Mouse (Mus musculus): Measurements from ENCODE around the gene Tmem106a.

- no peak for TF ChIP-seq CTCF (IDR thresholded peaks at IDR 0.05; ENCODE audit: extremely low read depth, insufficient read length, insufficient replicate concordance, low read depth, low read length)
- no peak for TF ChIP-seq POLR2A (IDR thresholded peaks at IDR 0.05; ENCODE audit: low read depth, low read length)
Measured at GRCm38 (mm10) chr11:101617849-101618248, 35.8 kb downstream of the Tmem106a start.

Data from small intestine, adult 2 months (tissue).